Mouse (Mus musculus) liver, embryonic 16.5 days (tissue): ENCODE measurements around the gene Olfr1392. TPM values are rescaled to one million over a fixed set of nuclear protein-coding genes. Genes with fewer than 3 reads are reported as not detected.

Experiments
- ATAC-seq: fragments of 200-750 bp; cut with Nextera tagmentation; 2 replicates; pipeline ENCODE4 v1.8.0; 2017; ENCODE audit warnings: low read depth, mild to moderate bottlenecking, moderate number of reproducible peaks, moderate library complexity
- H3K27ac ChIP-seq: fragments of 300-500 bp; sonication (generic); 2 replicates; pipeline ENCODE4 v1.5.1; 2014; ENCODE audit warnings: mild to moderate bottlenecking, low read length
- H3K27me3 ChIP-seq: fragments of 300-500 bp; sonication (generic); 2 replicates; pipeline ENCODE4 v1.6.1; 2014; ENCODE audit warnings: low read depth, low read length, mixed read lengths; ENCODE audit not compliant: control insufficient read depth, insufficient read depth
- H3K36me3 ChIP-seq: fragments of 300-500 bp; sonication (generic); 2 replicates; pipeline ENCODE4 v1.6.1; 2014; ENCODE audit warnings: mild to moderate bottlenecking; ENCODE audit not compliant: control insufficient read depth, insufficient read depth
- H3K4me1 ChIP-seq: fragments of 300-500 bp; sonication (generic); 2 replicates; pipeline ENCODE4 v1.6.1; 2014; ENCODE audit warnings: low read depth, low read length, mixed read lengths; ENCODE audit not compliant: control insufficient read depth
- H3K4me2 ChIP-seq: fragments of 300-500 bp; sonication (generic); 2 replicates; pipeline ENCODE4 v1.6.1; 2014; ENCODE audit warnings: low read depth, low read length, mixed read lengths
- H3K4me3 ChIP-seq: fragments of 300-500 bp; sonication (generic); 2 replicates; pipeline ENCODE4 v1.5.1; 2014; ENCODE audit warnings: low read depth, mild to moderate bottlenecking, low read length
- H3K9ac ChIP-seq: fragments of 300-500 bp; sonication (generic); 2 replicates; pipeline ENCODE4 v1.6.1; 2014; ENCODE audit warnings: low read depth, low read length
- H3K9me3 ChIP-seq: fragments of 300-500 bp; sonication (generic); replicated peaks from 2 replicates; pipeline ENCODE4 v1.6.1; 2016; ENCODE audit warnings: low read length; ENCODE audit not compliant: control insufficient read depth
- WGBS: fragments of 180-500 bp; shearing (Covaris S2); extraction: QIAGEN DNeasy Blood & Tissue Kit; methylation state at CpG from one replicate; pipeline ENCODE4 v1.1.7; 2014; ENCODE audit not compliant: insufficient replicate concordance; 5-methylcytosine and 5-hydroxymethylcytosine counted together
- polyA plus RNA-seq: library from polyadenylated mRNA; unstranded; fragments of >200 nt; fragmentation: Nextera tagmentation; extraction: Ambion mirVana; gene quantifications from 2 replicates; pipeline ENCODE4 v1.2.1, GENCODE M21; 2015

Gene Olfr1392
- polyA plus RNA-seq, 1 experiment from 2014 or later: not detected

GRCm38 (mm10) chr11:49249811-49250421, 35.2 kb upstream of the Olfr1392 start:
- Histone ChIP-seq H3K36me3 (peaks cover 13% of the 10 kb centered on the region), H3K4me2 (peak overlapping the region; percentile 80), H3K27me3 (no peaks in the 10 kb centered on the region), H3K4me1 (peaks cover 75% of the 10 kb centered on the region), H3K4me3 (peak overlapping the region; percentile 84), H3K27ac (peak overlapping the region; percentile 94), H3K9me3 (no peaks in the 10 kb centered on the region), H3K9ac (peak overlapping the region; percentile 96)
- 3% methylated on average over 10 of the region's 10 CpGs for WGBS
- ATAC-seq: peak; percentile 3; the same call in 1 of the 2 replicates

- 1% methylated on average over 45 of the region's 45 CpGs for WGBS
- Histone ChIP-seq H3K4me2 (peak overlapping the region; percentile 80), H3K4me1 (peaks cover 67% of the 10 kb centered on the region), H3K27me3 (no peaks in the 10 kb centered on the region), H3K9me3 (no peaks in the 10 kb centered on the region), H3K9ac (peak overlapping the region; percentile 96), H3K36me3 (peaks cover 18% of the 10 kb centered on the region), H3K4me3 (peak overlapping the region; percentile 84), H3K27ac (peak overlapping the region; percentile 94)
- peak; percentile 96 for ATAC-seq
Observed at GRCm38 (mm10) chr11:49250422-49251379, 34.4 kb upstream of the Olfr1392 start.

GRCm38 (mm10) chr11:49251380-49251761, 33.7 kb upstream of the Olfr1392 start:
- no peak for ATAC-seq
- peaks cover 19% of the 10 kb centered on the region for H3K36me3 ChIP-seq
- H3K27ac ChIP-seq: peak overlapping the region; percentile 94
- H3K27me3 ChIP-seq: no peaks in the 10 kb centered on the region
- H3K9ac ChIP-seq: peak overlapping the region; percentile 96
- H3K4me2 ChIP-seq: peak overlapping the region; percentile 80
- WGBS: 15% methylated on average over 7 of the region's 7 CpGs
- peak overlapping the region; percentile 84 for H3K4me3 ChIP-seq
- no peaks in the 10 kb centered on the region for H3K9me3 ChIP-seq
- peaks cover 62% of the 10 kb centered on the region for H3K4me1 ChIP-seq

GRCm38 (mm10) chr11:49252048-49252447, 33.0 kb upstream of the Olfr1392 start:
- Histone ChIP-seq H3K4me3 (peak overlapping the region; percentile 84), H3K9me3 (no peaks in the 10 kb centered on the region), H3K36me3 (peaks cover 19% of the 10 kb centered on the region), H3K9ac (peak overlapping the region; percentile 96), H3K27me3 (no peaks in the 10 kb centered on the region), H3K4me1 (peaks cover 56% of the 10 kb centered on the region), H3K4me2 (peak overlapping the region; percentile 80), H3K27ac (peak overlapping the region; percentile 94)
- WGBS: 39% methylated on average over 5 of the region's 5 CpGs
- ATAC-seq: no peak

GRCm38 (mm10) chr11:49253035-49253434, 32.0 kb upstream of the Olfr1392 start:
- H3K36me3 ChIP-seq: peaks cover 19% of the 10 kb centered on the region

GRCm38 (mm10) chr11:49259296-49259695, 25.8 kb upstream of the Olfr1392 start:
- ATAC-seq: peak; percentile 42; the same call in 1 of the 2 replicates
- H3K36me3 ChIP-seq: peaks cover 25% of the 10 kb centered on the region
- H3K4me3 ChIP-seq: no peak overlapping the region
- no peak overlapping the region for H3K9ac ChIP-seq
- H3K9me3 ChIP-seq: no peaks in the 10 kb centered on the region
- 61% methylated on average over 2 of the region's 2 CpGs for WGBS
- no peaks in the 10 kb centered on the region for H3K27me3 ChIP-seq
- peaks cover 8% of the 10 kb centered on the region for H3K4me1 ChIP-seq
- H3K27ac ChIP-seq: peak overlapping the region; percentile 51; the same call in 1 of the 2 replicates
- no peak overlapping the region; the same call in 1 of the 2 replicates for H3K4me2 ChIP-seq

More at GRCm38 (mm10) chr11:49253035-49253434, 32.0 kb upstream of the Olfr1392 start:
- WGBS: 80% methylated on average over 6 of the region's 6 CpGs
- H3K4me3 ChIP-seq: no peak overlapping the region
- no peaks in the 10 kb centered on the region for H3K27me3 ChIP-seq
- H3K4me1 ChIP-seq: peaks cover 46% of the 10 kb centered on the region
- H3K9me3 ChIP-seq: no peaks in the 10 kb centered on the region
- no peak overlapping the region for H3K27ac ChIP-seq
- H3K9ac ChIP-seq: no peak overlapping the region
- ATAC-seq: no peak
- no peak overlapping the region; the same call in 1 of the 2 replicates for H3K4me2 ChIP-seq

- H3K9me3 ChIP-seq: no peaks in the 10 kb centered on the region
- peak overlapping the region; percentile 51; the same call in 1 of the 2 replicates for H3K27ac ChIP-seq
- peaks cover 8% of the 10 kb centered on the region for H3K4me1 ChIP-seq
- ATAC-seq: peak; percentile 38
- H3K4me3 ChIP-seq: no peak overlapping the region
- 36% methylated on average over 1 of the region's 1 CpGs for WGBS
- peaks cover 25% of the 10 kb centered on the region for H3K36me3 ChIP-seq
- H3K9ac ChIP-seq: no peak overlapping the region
- no peaks in the 10 kb centered on the region for H3K27me3 ChIP-seq
- no peak overlapping the region for H3K4me2 ChIP-seq
Observed at GRCm38 (mm10) chr11:49259829-49260228, 25.3 kb upstream of the Olfr1392 start.

- 84% methylated on average over 21 of the region's 21 CpGs for WGBS
- no peaks in the 10 kb centered on the region for H3K27me3 ChIP-seq
- no peak overlapping the region for H3K4me2 ChIP-seq
- H3K36me3 ChIP-seq: peaks cover 20% of the 10 kb centered on the region
- 0 out of 2 replicates have a peak, but pooled peaks have one; percentile 17 for ATAC-seq
- peaks cover 8% of the 10 kb centered on the region for H3K4me1 ChIP-seq
- no peak overlapping the region for H3K9ac ChIP-seq
- H3K9me3 ChIP-seq: no peaks in the 10 kb centered on the region
- no peak overlapping the region for H3K27ac ChIP-seq
- no peak overlapping the region for H3K4me3 ChIP-seq
Observed at GRCm38 (mm10) chr11:49260598-49261312, 24.3 kb upstream of the Olfr1392 start.
